Mouse (Mus musculus): ENCODE measurements around the gene Sgcd.
"Not testable (repeated sequence)": the region's sequence is repeated elsewhere in the genome, so short reads cannot be mapped to it uniquely, and the experiment has no call there.

The Sgcd gene

GRCm38 (mm10) chr11:47776019-47776418 is 212.8 kb downstream of the Sgcd start:
- no peak for DNase-seq (ENCODE audit: low spot score)

- DNase-seq (ENCODE audit: low spot score): no peak
Measured at GRCm38 (mm10) chr11:47765859-47766258, 222.9 kb downstream of the Sgcd start.

- not testable (repeated sequence) for DNase-seq (ENCODE audit: low spot score)
Measured at GRCm38 (mm10) chr11:47763569-47763968, 225.2 kb downstream of the Sgcd start.

- no peak for DNase-seq (ENCODE audit: low spot score)
Measured at GRCm38 (mm10) chr11:47759015-47759414, 229.8 kb downstream of the Sgcd start.

DNA sequence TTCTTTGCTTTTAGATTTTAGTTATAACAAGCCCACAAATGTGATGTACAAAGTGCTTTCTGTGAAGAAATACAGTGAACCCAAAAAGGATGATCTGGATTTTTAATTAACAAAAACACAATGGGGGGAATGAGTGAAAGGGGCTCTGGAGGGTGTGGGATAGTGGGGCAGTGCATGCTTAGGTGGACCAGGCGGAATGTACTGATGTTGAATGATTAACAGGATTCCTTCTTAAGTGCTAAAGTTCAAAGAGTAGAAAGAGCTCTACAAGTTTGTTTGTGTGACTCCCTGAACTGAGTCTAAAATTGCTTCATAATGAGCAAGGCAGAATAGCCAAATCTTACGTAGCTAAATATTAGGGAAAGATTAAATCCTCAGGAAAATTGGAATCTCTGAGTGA is 246.0 kb downstream of the Sgcd start:
- no peak for DNase-seq (ENCODE audit: low spot score)

GRCm38 (mm10) chr11:47704930-47705787 is 283.6 kb downstream of the Sgcd start:
- peak; percentile 4 for DNase-seq (ENCODE audit: low spot score)

GRCm38 (mm10) chr11:47695611-47696010 is 293.2 kb downstream of the Sgcd start:
- DNase-seq (ENCODE audit: low spot score): no peak

DNA sequence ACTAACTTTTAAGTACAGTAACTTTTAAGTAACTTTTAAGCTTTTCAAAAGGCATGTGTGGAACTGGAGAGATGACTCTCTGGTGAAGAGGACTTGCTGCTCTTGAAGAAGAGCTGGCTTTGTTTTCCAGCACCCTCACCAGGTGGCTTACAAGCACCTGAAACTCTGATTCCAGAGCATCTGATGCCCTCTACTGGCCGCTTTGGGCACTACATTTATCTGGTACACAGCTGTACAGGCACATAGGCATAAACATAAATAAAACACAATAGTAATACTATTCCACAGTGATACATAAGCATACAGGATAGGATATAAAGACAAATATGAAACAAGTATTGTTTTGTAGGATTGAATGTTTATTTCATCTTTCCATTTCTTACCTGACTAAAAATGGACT is 330.6 kb downstream of the Sgcd start:
- peak; percentile 11 for DNase-seq (ENCODE audit: low spot score)

DNA sequence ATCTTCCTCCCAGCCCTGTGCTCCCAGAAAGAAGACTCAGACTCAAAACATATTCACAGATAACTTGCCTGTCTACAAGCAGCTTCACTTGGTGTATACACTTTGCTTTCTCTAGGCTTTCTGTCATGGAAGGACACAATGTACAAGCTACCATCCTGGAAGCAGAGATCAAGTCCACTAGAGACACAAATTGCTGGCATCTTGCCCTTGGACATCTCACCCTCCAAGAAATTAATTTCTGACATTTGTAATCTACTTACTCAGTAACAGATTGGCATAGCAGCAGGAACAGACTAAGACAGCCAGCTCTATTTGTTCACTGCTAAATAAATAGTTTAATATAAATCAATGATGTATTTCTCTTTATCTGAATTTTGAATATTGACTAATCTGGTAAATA is 342.9 kb downstream of the Sgcd start:
- DNase-seq (ENCODE audit: low spot score): no peak

DNA sequence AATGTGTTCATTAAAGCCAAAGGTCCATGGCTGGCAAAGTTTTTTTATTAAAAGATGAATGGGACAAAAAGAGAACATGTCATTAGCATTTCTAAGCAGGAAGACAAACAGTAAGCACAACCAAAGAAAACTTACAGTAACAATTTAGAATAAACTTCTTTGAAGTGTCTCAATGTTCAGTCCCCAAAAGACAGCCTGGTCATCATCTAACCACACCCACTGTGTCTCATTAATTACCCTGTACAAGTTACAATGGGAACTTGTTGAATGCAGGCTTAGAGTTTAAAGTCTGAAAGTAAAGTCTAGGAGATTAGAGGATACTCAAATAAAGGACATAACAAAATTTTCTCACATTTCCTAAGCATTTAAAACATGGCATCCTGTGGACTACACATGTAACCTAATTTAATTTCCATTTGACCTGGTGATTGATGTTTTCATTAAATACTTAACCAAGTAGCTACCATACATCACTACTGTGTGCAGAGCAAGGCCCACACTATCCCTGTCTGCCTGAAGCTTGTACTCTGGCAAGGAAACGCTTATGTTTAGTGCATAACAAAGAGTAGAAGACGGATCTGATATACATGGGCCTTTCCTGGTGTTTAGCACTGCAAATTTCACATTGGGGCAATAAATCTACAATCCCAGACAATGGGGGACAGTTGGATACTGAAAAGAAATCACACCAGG is 347.1 kb downstream of the Sgcd start:
- no peak for DNase-seq (ENCODE audit: low spot score)

GRCm38 (mm10) chr11:47640556-47640955 is 348.2 kb downstream of the Sgcd start:
- no peak for DNase-seq (ENCODE audit: low spot score)

GRCm38 (mm10) chr11:47630186-47630585 is 358.6 kb downstream of the Sgcd start:
- DNase-seq (ENCODE audit: low spot score): no peak

GRCm38 (mm10) chr11:47609892-47610291 is 378.9 kb downstream of the Sgcd start:
- no peak for DNase-seq (ENCODE audit: low spot score)

GRCm38 (mm10) chr11:47574635-47575034 is 414.1 kb downstream of the Sgcd start:
- DNase-seq (ENCODE audit: low spot score): no peak

GRCm38 (mm10) chr11:47568488-47568887 is 420.3 kb downstream of the Sgcd start:
- DNase-seq (ENCODE audit: low spot score): no peak

DNA sequence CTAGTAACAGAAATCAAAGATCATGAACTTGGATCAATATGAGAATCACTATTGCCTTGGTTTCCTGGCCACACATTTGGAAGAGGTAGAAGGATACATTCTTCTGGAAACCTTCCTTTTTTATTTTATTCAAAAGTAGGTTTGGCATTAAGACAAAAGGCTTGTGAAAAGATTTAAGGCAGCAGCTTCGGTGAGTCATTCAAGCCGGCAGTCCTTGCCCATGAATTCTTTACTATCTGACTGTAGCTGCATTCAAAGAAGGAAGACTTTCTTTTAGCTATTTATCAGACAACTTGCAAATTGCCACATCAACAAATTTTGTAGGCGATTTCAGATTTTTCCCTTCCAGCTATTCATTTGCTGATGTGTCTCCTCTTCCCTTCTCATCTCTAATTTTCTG is 422.6 kb downstream of the Sgcd start:
- DNase-seq (ENCODE audit: low spot score): no peak

- no peak for DNase-seq (ENCODE audit: low spot score)
Measured at GRCm38 (mm10) chr11:47524845-47525244, 463.9 kb downstream of the Sgcd start.

DNA sequence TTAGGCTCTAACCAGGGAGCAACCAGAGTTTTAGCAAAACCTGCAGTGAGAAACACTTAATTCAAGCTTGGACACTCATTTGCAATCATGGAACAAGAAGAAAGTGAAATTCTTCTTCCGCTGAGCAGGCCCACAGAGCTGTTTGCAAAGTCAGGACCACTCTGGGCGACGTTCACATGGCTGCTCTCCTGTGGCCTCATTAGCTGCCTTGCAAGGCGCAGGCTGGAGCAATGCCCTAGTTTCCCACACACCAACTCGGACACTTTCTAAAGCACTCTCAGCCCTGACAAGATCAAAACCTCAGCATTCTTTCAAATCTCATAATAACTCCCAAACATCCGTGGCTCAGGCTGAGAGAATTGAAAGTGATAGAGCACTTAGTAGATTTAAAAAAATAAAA is 480.7 kb downstream of the Sgcd start:
- DNase-seq (ENCODE audit: low spot score): no peak

DNA sequence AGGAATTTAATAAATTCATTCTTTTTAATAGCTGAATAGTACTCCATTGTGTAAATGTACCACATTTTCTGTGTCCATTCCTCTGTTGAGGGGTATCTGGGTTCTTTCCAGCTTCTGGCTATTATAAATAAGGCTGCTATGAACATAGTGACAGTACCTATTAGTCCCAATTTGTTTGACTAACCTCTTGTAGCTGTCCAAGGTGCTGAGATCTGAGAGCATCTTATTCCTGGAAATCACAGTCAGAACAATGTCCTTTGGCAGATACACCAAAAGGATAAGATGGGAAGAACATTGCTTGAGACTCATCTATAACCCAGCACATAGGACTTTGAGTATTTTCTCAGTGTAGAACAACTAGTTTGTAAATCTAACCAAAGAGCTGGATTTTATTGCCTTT is 485.5 kb downstream of the Sgcd start:
- DNase-seq (ENCODE audit: low spot score): not testable (repeated sequence)

GRCm38 (mm10) chr11:47473493-47474230 is 515.1 kb downstream of the Sgcd start:
- DNase-seq (ENCODE audit: low spot score): no peak

DNA sequence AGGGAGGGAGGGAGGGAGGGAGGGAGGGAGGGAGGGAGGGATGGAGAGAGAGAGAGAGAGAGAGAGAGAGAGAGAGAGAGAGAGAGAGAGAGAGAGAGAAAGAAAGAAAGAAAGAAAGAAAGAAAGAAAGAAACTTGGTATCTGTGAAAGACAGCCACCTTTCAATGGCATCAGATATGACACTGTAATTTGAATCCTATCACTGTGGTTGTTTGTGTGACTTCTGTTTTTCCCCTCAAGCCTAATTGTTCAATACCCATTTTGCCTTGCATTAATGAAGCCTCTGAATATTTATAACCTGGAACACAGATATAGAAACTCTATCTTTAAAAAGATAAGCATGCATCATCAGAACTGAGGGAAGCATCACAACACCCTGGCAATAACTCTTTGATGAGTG is 528.1 kb downstream of the Sgcd start:
- DNase-seq (ENCODE audit: low spot score): not testable (repeated sequence)

DNA sequence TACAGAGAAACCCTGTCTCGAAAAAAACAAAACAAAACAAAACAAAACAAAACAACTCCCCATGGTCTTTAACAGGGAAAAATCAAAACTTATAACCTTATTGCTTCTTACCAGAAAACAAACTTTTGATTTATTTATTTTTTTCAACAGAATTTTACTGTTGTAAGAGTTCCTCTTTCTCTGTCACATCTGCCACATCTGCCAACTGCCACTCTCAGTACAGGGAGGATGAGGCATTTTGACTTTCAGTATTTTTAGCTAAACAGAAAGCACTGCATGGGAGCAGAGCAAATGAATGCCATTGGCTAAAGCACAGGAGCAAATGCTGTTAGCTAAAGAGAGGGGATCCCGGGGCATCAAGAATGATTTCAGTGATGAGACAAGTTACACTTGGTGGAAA is 528.6 kb downstream of the Sgcd start:
- DNase-seq (ENCODE audit: low spot score): no peak

DNA sequence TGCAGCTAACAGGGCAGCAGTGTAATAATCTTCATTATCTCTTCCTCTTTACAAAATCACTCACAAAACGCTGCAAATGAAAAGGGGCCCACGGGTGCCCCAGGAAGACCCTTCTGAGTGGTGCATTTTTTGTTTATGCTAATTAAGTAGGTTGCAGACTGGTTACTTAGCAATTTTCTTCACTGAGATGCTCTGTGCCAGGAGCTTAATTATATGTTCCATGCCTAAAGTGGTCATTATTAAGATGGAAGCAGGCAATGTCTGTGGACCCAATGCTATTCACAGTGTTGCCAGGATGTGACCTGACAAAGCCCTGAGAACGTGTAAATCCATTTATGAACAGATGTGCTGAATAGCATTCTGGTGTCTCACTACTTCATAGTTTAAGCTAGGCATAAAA is 529.6 kb downstream of the Sgcd start:
- DNase-seq (ENCODE audit: low spot score): no peak

Measured in urinary bladder, postnatal 25 days (tissue).